Mouse (Mus musculus) limb, embryonic 14.5 days (tissue): ENCODE data around the gene Them5. TPM values are rescaled to one million over a fixed set of nuclear protein-coding genes. Genes with fewer than 3 reads are reported as not detected.
A peak's percentile ranks its signal among the peaks of the same experiment; 100 is the strongest.

Source experiments
- ATAC-seq: fragments of 200-750 bp; cut with Nextera tagmentation; 2 replicates; pipeline ENCODE4 v1.8.0; 2017; ENCODE audit warnings: low read depth, moderate number of reproducible peaks, moderate TSS enrichment; ENCODE audit not compliant: low FRiP score
- DNase-seq: peaks from one replicate; pipeline ENCODE4 v3.0.0-alpha.2; 2015; ENCODE audit warnings: low spot score
- H3K27ac ChIP-seq: fragments of 300-500 bp; sonication (generic); replicated peaks from 2 replicates; pipeline ENCODE4 v1.5.1; 2014; ENCODE audit warnings: low read depth, mild to moderate bottlenecking, low read length, moderate library complexity, mixed read lengths
- H3K27me3 ChIP-seq: fragments of 300-500 bp; sonication (generic); 2 replicates; pipeline ENCODE4 v1.6.1; 2014; ENCODE audit warnings: low read length, mixed read lengths; ENCODE audit not compliant: control insufficient read depth, insufficient read depth
- H3K36me3 ChIP-seq: fragments of 300-500 bp; sonication (generic); 2 replicates; pipeline ENCODE4 v1.6.1; 2014; ENCODE audit warnings: mild to moderate bottlenecking, low read length, moderate library complexity, mixed read lengths; ENCODE audit not compliant: control insufficient read depth, insufficient read depth
- H3K4me1 ChIP-seq: fragments of 300-500 bp; sonication (generic); 2 replicates; pipeline ENCODE4 v1.6.1; 2014; ENCODE audit warnings: antibody characterized with exemption, low read length, mixed read lengths; ENCODE audit not compliant: control insufficient read depth, insufficient read depth
- H3K4me2 ChIP-seq: fragments of 300-500 bp; sonication (generic); replicated peaks from 2 replicates; pipeline ENCODE4 v1.6.1; 2014; ENCODE audit warnings: low read depth, mild to moderate bottlenecking, low read length, moderate library complexity; ENCODE audit not compliant: severe bottlenecking
- H3K4me3 ChIP-seq: fragments of 300-500 bp; sonication (generic); replicated peaks from 2 replicates; pipeline ENCODE4 v1.5.1; 2014; ENCODE audit warnings: low read length
- H3K9ac ChIP-seq: fragments of 300-500 bp; sonication (generic); 2 replicates; pipeline ENCODE4 v1.6.1; 2014; ENCODE audit warnings: mild to moderate bottlenecking, low read depth, low read length, moderate library complexity; ENCODE audit not compliant: severe bottlenecking
- H3K9me3 ChIP-seq: fragments of 300-500 bp; sonication (generic); 2 replicates; pipeline ENCODE4 v1.6.1; 2016; ENCODE audit warnings: low read length; ENCODE audit not compliant: control insufficient read depth
- POLR2A ChIP-seq: fragments of 200-500 bp; IDR thresholded peaks from 2 replicates; pipeline ENCODE4 v1.8.0; 2012; ENCODE audit warnings: inconsistent platforms, mild to moderate bottlenecking, moderate library complexity, borderline replicate concordance; ENCODE audit not compliant: insufficient read depth, insufficient read length; ENCODE audit errors: extremely low read depth
- WGBS: fragments of 180-500 bp; shearing (Covaris S2); extraction: QIAGEN DNeasy Blood & Tissue Kit; methylation state at CpG from one replicate; pipeline ENCODE4 v1.1.7; 2014; 5-methylcytosine and 5-hydroxymethylcytosine counted together
- polyA plus RNA-seq, 2 experiments: library from polyadenylated mRNA; depleted of rRNA in 1 of 2; stranded (reverse) in 1 of 2; unstranded in 1 of 2; fragments of >200 nt; fragmentation: Nextera tagmentation in 1 of 2; extraction: Ambion mirVana in 1 of 2; gene quantifications; 2 replicates each; pipeline versions ENCODE4 v1.2.1 to v1.2.3; 2012 to 2014

Gene Them5
- polyA plus RNA-seq, 2 experiments: 17.8 to 73.5 TPM

GRCm38 (mm10) chr3:94382308-94382707, 40.4 kb downstream of the Them5 start:
- WGBS: 51% methylated on average over 5 of the region's 5 CpGs
- ATAC-seq: no peak

GRCm38 (mm10) chr3:94383476-94383875, 41.6 kb downstream of the Them5 start:
- H3K4me1 ChIP-seq: no peaks in the 10 kb centered on the region
- no peak overlapping the region for H3K4me2 ChIP-seq
- no peaks in the 10 kb centered on the region for H3K27me3 ChIP-seq
- H3K9me3 ChIP-seq: no peaks in the 10 kb centered on the region
- H3K27ac ChIP-seq: no peak overlapping the region
- no peak overlapping the region for H3K9ac ChIP-seq
- WGBS: 62% methylated on average over 3 of the region's 3 CpGs
- TF ChIP-seq POLR2A: no peak
- ATAC-seq (no peak), DNase-seq (no peak)
- H3K36me3 ChIP-seq: no peaks in the 10 kb centered on the region
- no peak overlapping the region for H3K4me3 ChIP-seq

More at GRCm38 (mm10) chr3:94382308-94382707, 40.4 kb downstream of the Them5 start:
- Histone ChIP-seq H3K4me2 (no peak overlapping the region), H3K4me3 (no peak overlapping the region), H3K4me1 (peaks cover 2% of the 10 kb centered on the region; the same call in 1 of the 2 replicates), H3K36me3 (no peaks in the 10 kb centered on the region), H3K27me3 (no peaks in the 10 kb centered on the region), H3K9ac (no peak overlapping the region), H3K9me3 (no peaks in the 10 kb centered on the region), H3K27ac (no peak overlapping the region)
- TF ChIP-seq POLR2A: no peak
- DNase-seq: no peak

GRCm38 (mm10) chr3:94386671-94387070, 44.8 kb downstream of the Them5 start:
- ATAC-seq (peak; percentile 30; the same call in 1 of the 2 replicates), DNase-seq (no peak)
- WGBS: 64% methylated on average over 4 of the region's 4 CpGs
- Histone ChIP-seq H3K4me3 (no peak overlapping the region), H3K4me1 (no peaks in the 10 kb centered on the region), H3K9me3 (no peaks in the 10 kb centered on the region), H3K36me3 (no peaks in the 10 kb centered on the region), H3K27ac (no peak overlapping the region), H3K27me3 (no peaks in the 10 kb centered on the region), H3K4me2 (no peak overlapping the region), H3K9ac (no peak overlapping the region)
- no peak for TF ChIP-seq POLR2A

- DNase-seq (no peak), ATAC-seq (no peak)
- no peaks in the 10 kb centered on the region for H3K36me3 ChIP-seq
- H3K4me3 ChIP-seq: no peak overlapping the region
- H3K27ac ChIP-seq: no peak overlapping the region
- no peaks in the 10 kb centered on the region for H3K4me1 ChIP-seq
- no peak overlapping the region for H3K9ac ChIP-seq
- WGBS: 83% methylated on average over 10 of the region's 10 CpGs
- no peak for TF ChIP-seq POLR2A
- H3K4me2 ChIP-seq: no peak overlapping the region
- no peaks in the 10 kb centered on the region for H3K27me3 ChIP-seq
- H3K9me3 ChIP-seq: no peaks in the 10 kb centered on the region
Observed at GRCm38 (mm10) chr3:94387391-94387790, 45.5 kb downstream of the Them5 start.

GRCm38 (mm10) chr3:94388047-94388446, 46.1 kb downstream of the Them5 start:
- ATAC-seq: no peak
- Histone ChIP-seq H3K36me3 (no peaks in the 10 kb centered on the region), H3K9ac (no peak overlapping the region), H3K27ac (no peak overlapping the region), H3K4me2 (no peak overlapping the region), H3K4me1 (no peaks in the 10 kb centered on the region), H3K27me3 (no peaks in the 10 kb centered on the region), H3K4me3 (no peak overlapping the region), H3K9me3 (no peaks in the 10 kb centered on the region)
- no peak for TF ChIP-seq POLR2A
- WGBS: 71% methylated on average over 5 of the region's 5 CpGs
- DNase-seq: no peak

GRCm38 (mm10) chr3:94389420-94389819, 47.5 kb downstream of the Them5 start:
- TF ChIP-seq POLR2A: no peak
- DNase-seq (no peak), ATAC-seq (no peak)
- 95% methylated on average over 16 of the region's 16 CpGs for WGBS
- no peak overlapping the region for H3K9ac ChIP-seq
- no peak overlapping the region for H3K4me3 ChIP-seq
- H3K4me1 ChIP-seq: no peaks in the 10 kb centered on the region
- no peaks in the 10 kb centered on the region for H3K27me3 ChIP-seq
- H3K4me2 ChIP-seq: no peak overlapping the region
- H3K9me3 ChIP-seq: no peaks in the 10 kb centered on the region
- H3K27ac ChIP-seq: no peak overlapping the region
- no peaks in the 10 kb centered on the region for H3K36me3 ChIP-seq
